Mouse (Mus musculus) layer of hippocampus, postnatal 14 days (tissue): ENCODE measurements at regions not wholly inside any gene's neighbourhood (a gene's known extent, or its start where the extent isn't known, plus 50 kb on each side); places are given as distances from the start of the nearest gene placed in this dataset.
A peak's percentile ranks its signal among the peaks of the same experiment; 100 is the strongest.

ENCODE experiments used
- DNase-seq, 2 experiments: peaks; one replicate each; pipeline ENCODE4 v3.0.0; 2021 to 2022; ENCODE audit warnings: low spot score in 2 of 2, mixed read lengths in 1 of 2

GRCm38 (mm10) chr1:13840309-13840622 is 2252.9 kb downstream of the 4930444P10Rik start:
- no peak for DNase-seq

GRCm38 (mm10) chr1:13839619-13840308 is 2253.4 kb downstream of the 4930444P10Rik start:
- DNase-seq, result no peak

DNA sequence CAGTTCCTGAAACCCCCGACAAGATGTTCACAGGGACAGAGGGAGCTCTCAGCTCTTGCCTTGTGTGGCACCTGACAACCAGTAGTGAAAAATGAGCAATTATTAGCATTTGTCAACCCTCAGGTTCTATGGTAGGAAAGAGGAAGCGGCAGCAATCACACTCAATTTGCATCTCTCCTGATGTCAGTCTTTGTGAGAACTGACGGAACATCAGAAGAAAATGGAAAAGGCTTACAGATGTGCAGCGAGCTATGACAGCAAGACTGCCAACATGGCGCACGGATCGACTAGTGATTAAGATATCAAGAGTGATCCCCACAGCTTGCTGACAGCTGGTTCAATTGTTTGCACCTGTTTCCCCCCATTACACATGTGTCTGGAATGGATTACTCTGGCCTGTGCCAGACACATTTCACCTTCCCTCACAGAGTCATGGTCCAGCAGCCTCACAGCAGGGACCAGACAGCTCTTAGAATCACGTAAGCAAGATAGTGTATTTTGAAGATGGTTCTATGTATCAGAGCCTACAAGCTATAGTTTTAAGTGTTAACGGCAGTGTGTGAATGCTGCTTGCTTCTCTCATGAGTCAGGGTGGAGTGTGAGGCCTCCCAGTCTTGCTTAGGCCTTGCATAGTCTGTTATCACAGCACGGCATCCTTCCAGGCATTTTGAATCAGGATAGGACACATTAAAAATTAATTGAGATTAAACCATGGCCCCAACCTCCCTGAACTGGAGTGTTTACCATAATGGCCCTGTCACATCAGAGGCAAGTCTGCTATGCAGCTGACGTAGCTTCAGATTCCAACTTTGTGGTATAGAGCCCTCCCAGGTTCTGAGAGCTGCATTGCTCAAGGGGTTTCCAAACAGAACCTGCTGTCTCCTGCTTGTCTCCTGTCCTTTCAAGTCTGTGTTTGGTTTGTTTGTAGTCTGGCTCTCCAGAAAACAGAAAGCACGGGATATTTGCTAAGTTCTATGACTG is 2258.0 kb downstream of the 4930444P10Rik start:
- no peak for DNase-seq

- no peak for DNase-seq
Measured at GRCm38 (mm10) chr1:13807786-13808185, 2285.3 kb downstream of the 4930444P10Rik start.

GRCm38 (mm10) chr1:13800460-13800859 is 2292.7 kb downstream of the 4930444P10Rik start:
- no peak for DNase-seq

DNA sequence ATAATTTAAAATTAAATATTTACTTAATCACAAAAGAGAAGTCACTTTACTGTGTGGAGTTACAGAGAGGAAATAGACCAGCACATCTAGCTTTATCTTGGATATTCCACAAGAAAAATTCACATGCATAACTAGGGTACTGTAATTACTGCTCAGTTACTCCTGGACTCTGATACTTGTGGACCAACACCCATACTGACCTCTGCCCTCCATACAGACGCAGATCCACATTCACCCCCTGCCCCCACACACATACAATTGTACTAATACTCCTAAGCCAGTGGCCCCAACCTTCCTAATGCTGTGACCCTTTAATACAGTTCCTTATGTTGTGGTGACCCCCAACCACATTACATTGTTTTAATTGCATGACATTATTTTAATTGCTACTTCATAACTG is 2294.3 kb downstream of the 4930444P10Rik start:
- no peak for DNase-seq

DNA sequence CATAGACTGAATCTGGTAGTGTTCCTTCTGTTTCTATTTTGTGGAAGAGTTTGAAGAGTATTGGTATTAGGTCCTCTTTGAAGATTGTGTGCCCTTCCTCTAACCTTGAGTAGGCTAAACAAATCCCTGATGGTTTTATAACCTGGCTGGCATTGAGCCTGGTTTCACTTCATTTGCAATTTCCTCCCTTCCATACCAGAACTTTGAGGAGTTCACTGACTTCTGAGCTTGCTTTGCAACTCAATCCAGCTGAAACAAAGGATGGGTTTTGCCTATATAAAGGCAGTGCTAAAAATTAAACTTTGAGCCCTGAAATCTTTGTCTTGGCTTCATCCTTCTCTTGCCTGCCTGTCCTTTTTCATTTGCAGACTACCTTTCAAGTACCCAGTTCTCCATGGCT is 2297.9 kb downstream of the 4930444P10Rik start:
- DNase-seq, result no peak

- peak; percentile 83 to 89 for DNase-seq
Measured at GRCm38 (mm10) chr1:13789318-13790085, 2303.6 kb downstream of the 4930444P10Rik start.

DNA sequence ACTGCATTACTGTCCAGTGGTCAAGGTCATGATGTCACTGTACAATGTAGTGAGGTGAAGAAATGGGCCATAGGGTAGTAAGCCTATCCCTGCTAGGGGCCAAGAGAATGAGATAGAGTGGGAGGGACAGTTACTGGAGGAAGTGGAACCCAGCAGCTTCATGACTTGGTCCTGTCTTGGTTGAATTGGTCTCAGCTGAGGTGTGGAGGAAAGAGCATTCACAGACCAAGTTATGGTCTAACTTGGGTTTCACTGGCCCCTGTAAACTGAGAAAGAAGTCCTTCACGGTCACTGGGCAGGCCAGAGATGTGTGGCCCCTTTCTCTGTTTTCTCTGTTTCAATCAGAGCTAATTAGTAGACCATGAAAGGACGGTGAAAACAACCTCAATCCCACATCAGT is 2306.1 kb downstream of the 4930444P10Rik start:
- no peak for DNase-seq

DNA sequence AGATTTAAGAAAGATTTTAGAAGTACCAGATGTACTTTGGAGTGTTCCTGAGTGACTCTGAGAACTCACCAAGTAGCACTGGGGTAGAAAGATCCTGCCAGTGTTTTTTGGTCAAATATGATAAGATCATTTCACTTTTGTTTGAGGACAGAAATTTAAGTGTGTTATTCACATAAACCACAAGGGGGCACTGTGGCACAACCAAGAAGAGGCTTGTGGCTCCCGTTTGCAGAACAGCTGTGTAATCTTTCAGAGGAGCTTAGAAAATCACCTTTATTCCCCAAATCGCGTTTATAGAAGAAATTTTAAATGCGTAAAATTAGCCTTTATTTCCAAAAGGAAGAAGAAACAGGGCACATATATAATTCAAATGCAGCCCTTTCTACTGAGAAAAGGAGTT is 2308.7 kb downstream of the 4930444P10Rik start:
- peak; percentile 11 to 76 for DNase-seq

GRCm38 (mm10) chr1:13782633-13783032 is 2310.5 kb downstream of the 4930444P10Rik start:
- DNase-seq, result no peak

GRCm38 (mm10) chr1:13772106-13772505 is 2321.0 kb downstream of the 4930444P10Rik start:
- DNase-seq, result no peak

DNA sequence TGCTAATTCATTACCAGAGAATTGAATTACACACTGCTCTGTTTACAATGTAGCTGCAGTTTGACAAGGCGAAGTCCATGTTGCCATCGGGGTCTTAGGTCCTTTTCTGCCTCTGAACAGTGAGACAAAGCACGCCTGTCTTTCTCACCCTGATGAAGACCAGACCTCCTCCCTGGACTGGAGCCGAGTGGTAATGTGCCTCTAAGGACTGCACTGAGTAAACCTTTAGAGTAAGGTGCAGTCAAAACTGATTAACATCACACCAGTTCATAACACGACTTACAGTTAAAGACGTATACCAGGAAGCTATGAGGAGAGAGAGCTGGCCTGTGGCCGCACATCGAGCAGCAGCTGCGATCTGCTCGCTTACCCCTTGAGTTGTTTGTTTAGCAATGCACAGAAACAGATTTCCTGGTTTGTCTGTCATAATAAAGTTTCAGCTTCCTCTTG is 2322.1 kb downstream of the 4930444P10Rik start:
- no peak for DNase-seq

DNA sequence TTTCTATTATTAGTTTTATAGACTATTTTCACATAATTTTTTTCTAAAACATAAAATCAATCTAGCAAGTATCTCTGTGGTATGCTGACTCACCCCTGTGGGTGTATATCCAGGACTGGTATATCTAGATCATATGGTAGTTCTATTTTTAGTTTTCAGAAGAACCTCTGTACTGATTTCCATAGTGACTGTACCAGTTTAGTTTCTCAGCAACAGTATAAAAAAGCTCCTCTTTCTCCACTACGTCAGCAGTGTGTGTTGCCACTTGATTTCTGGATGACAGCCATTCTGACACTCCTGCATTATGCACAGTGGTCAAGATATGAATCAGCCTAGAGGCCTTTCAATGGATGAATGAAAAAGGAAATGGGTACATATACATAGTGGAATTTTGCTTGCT is 2338.6 kb downstream of the A830018L16Rik start:
- DNase-seq, result peak in 1 of 2 experiments; percentile 15

- no peak for DNase-seq
Measured at GRCm38 (mm10) chr1:13751381-13751780, 2337.5 kb downstream of the A830018L16Rik start.
